Mouse (Mus musculus): ENCODE results near the gene Atg9b. TPM values are rescaled to one million over a fixed set of nuclear protein-coding genes. Genes with fewer than 3 reads are reported as not detected.

Gene Atg9b
- polyA plus RNA-seq, 1 experiment from 2014 or later, result 0.59 TPM

- peak; percentile 98 for TF ChIP-seq CTCF (IDR thresholded peaks at IDR 0.05; ENCODE audit: low read depth)
- ATAC-seq (replicated peaks; ENCODE audit: low FRiP score, low read depth) (peak; percentile 37; the same call in 1 of the 2 replicates), DNase-seq (ENCODE audit: low spot score) (peak; percentile 91)
- Histone ChIP-seq H3K27me3 (ENCODE audit: insufficient read depth, low read length) (no peaks in the 10 kb centered on the region), H3K4me2 (ENCODE audit: low read length) (no peak overlapping the region), H3K4me3 (replicated peaks; ENCODE audit: low read depth, low read length) (no peak overlapping the region), H3K4me1 (replicated peaks; ENCODE audit: insufficient read depth, low read length) (no peaks in the 10 kb centered on the region), H3K27ac (no peak overlapping the region), H3K9me3 (replicated peaks; ENCODE audit: low read length) (no peaks in the 10 kb centered on the region), H3K36me3 (ENCODE audit: insufficient read depth, low read length) (no peaks in the 10 kb centered on the region), H3K9ac (ENCODE audit: low read depth, low read length) (no peak overlapping the region)
- 1% methylated on average over 7 of the region's 7 CpGs for WGBS
Observed at GRCm38 (mm10) chr5:24360792-24361454, 31.0 kb downstream of the Atg9b start.

GRCm38 (mm10) chr5:24357461-24357860 lies 34.5 kb downstream of the Atg9b start:
- WGBS, result 11% methylated on average over 7 of the region's 7 CpGs
- H3K36me3 ChIP-seq (ENCODE audit: insufficient read depth, low read length), result no peaks in the 10 kb centered on the region
- no peaks in the 10 kb centered on the region for H3K4me1 ChIP-seq (replicated peaks; ENCODE audit: insufficient read depth, low read length)
- no peak overlapping the region for H3K4me2 ChIP-seq (ENCODE audit: low read length)
- DNase-seq (ENCODE audit: low spot score) (peak; percentile 97), ATAC-seq (replicated peaks; ENCODE audit: low FRiP score, low read depth) (peak; percentile 62; the same call in 1 of the 2 replicates)
- no peaks in the 10 kb centered on the region for H3K27me3 ChIP-seq (ENCODE audit: insufficient read depth, low read length)
- no peaks in the 10 kb centered on the region for H3K9me3 ChIP-seq (replicated peaks; ENCODE audit: low read length)
- H3K27ac ChIP-seq, result no peak overlapping the region
- TF ChIP-seq CTCF (IDR thresholded peaks at IDR 0.05; ENCODE audit: low read depth), result peak; percentile 81
- no peak overlapping the region for H3K4me3 ChIP-seq (replicated peaks; ENCODE audit: low read depth, low read length)
- H3K9ac ChIP-seq (ENCODE audit: low read depth, low read length), result no peak overlapping the region

GRCm38 (mm10) chr5:24356764-24357163 lies 35.2 kb downstream of the Atg9b start:
- H3K9ac ChIP-seq (ENCODE audit: low read depth, low read length), result no peak overlapping the region
- TF ChIP-seq CTCF (IDR thresholded peaks at IDR 0.05; ENCODE audit: low read depth), result no peak
- no peak overlapping the region for H3K4me2 ChIP-seq (ENCODE audit: low read length)
- ATAC-seq (replicated peaks; ENCODE audit: low FRiP score, low read depth) (no peak), DNase-seq (ENCODE audit: low spot score) (no peak)
- WGBS, result 48% methylated on average over 4 of the region's 4 CpGs
- no peaks in the 10 kb centered on the region for H3K36me3 ChIP-seq (ENCODE audit: insufficient read depth, low read length)
- H3K4me3 ChIP-seq (replicated peaks; ENCODE audit: low read depth, low read length), result no peak overlapping the region
- H3K27me3 ChIP-seq (ENCODE audit: insufficient read depth, low read length), result no peaks in the 10 kb centered on the region
- no peaks in the 10 kb centered on the region for H3K4me1 ChIP-seq (replicated peaks; ENCODE audit: insufficient read depth, low read length)
- no peaks in the 10 kb centered on the region for H3K9me3 ChIP-seq (replicated peaks; ENCODE audit: low read length)
- no peak overlapping the region for H3K27ac ChIP-seq

- no peak for TF ChIP-seq CTCF (IDR thresholded peaks at IDR 0.05; ENCODE audit: low read depth)
- H3K36me3 ChIP-seq (ENCODE audit: insufficient read depth, low read length), result no peaks in the 10 kb centered on the region
- H3K27me3 ChIP-seq (ENCODE audit: insufficient read depth, low read length), result no peaks in the 10 kb centered on the region
- peaks cover 9% of the 10 kb centered on the region for H3K4me1 ChIP-seq (replicated peaks; ENCODE audit: insufficient read depth, low read length)
- WGBS, result 17% methylated on average over 4 of the region's 4 CpGs
- H3K4me3 ChIP-seq (replicated peaks; ENCODE audit: low read depth, low read length), result no peak overlapping the region
- H3K9ac ChIP-seq (ENCODE audit: low read depth, low read length), result no peak overlapping the region
- H3K27ac ChIP-seq, result peak overlapping the region; percentile 6; the same call in 1 of the 2 replicates
- H3K4me2 ChIP-seq (ENCODE audit: low read length), result no peak overlapping the region
- DNase-seq (ENCODE audit: low spot score) (no peak), ATAC-seq (replicated peaks; ENCODE audit: low FRiP score, low read depth) (no peak)
- no peaks in the 10 kb centered on the region for H3K9me3 ChIP-seq (replicated peaks; ENCODE audit: low read length)
Observed at GRCm38 (mm10) chr5:24353327-24353726, 38.6 kb downstream of the Atg9b start.

- no peak for TF ChIP-seq CTCF (IDR thresholded peaks at IDR 0.05; ENCODE audit: low read depth)
- Histone ChIP-seq H3K4me2 (ENCODE audit: low read length) (peak overlapping the region; percentile 91), H3K4me3 (replicated peaks; ENCODE audit: low read depth, low read length) (peak overlapping the region; percentile 68), H3K27me3 (ENCODE audit: insufficient read depth, low read length) (no peaks in the 10 kb centered on the region), H3K9ac (ENCODE audit: low read depth, low read length) (0 out of 2 replicates have a peak overlapping the region, but pooled peaks have one; percentile 52), H3K9me3 (replicated peaks; ENCODE audit: low read length) (no peaks in the 10 kb centered on the region), H3K4me1 (replicated peaks; ENCODE audit: insufficient read depth, low read length) (peaks cover 9% of the 10 kb centered on the region), H3K36me3 (ENCODE audit: insufficient read depth, low read length) (no peaks in the 10 kb centered on the region), H3K27ac (peak overlapping the region; percentile 70)
- ATAC-seq (replicated peaks; ENCODE audit: low FRiP score, low read depth), result peak; percentile 75
- peak; percentile 91 for DNase-seq (ENCODE audit: low spot score)
- 4% methylated on average over 24 of the region's 24 CpGs for WGBS
Observed at GRCm38 (mm10) chr5:24352251-24352859, 39.6 kb downstream of the Atg9b start.

- peak overlapping the region; percentile 70 for H3K27ac ChIP-seq
- peak overlapping the region; percentile 91 for H3K4me2 ChIP-seq (ENCODE audit: low read length)
- WGBS, result under 1% methylated on average over 39 of the region's 41 CpGs
- peak overlapping the region; percentile 68 for H3K4me3 ChIP-seq (replicated peaks; ENCODE audit: low read depth, low read length)
- H3K9ac ChIP-seq (ENCODE audit: low read depth, low read length), result peak overlapping the region; percentile 52
- H3K4me1 ChIP-seq (replicated peaks; ENCODE audit: insufficient read depth, low read length), result peaks cover 9% of the 10 kb centered on the region
- TF ChIP-seq CTCF (IDR thresholded peaks at IDR 0.05; ENCODE audit: low read depth), result no peak
- H3K9me3 ChIP-seq (replicated peaks; ENCODE audit: low read length), result no peaks in the 10 kb centered on the region
- no peaks in the 10 kb centered on the region for H3K36me3 ChIP-seq (ENCODE audit: insufficient read depth, low read length)
- peak; percentile 61 for ATAC-seq (replicated peaks; ENCODE audit: low FRiP score, low read depth)
- DNase-seq (ENCODE audit: low spot score), result peak; percentile 91
- no peaks in the 10 kb centered on the region for H3K27me3 ChIP-seq (ENCODE audit: insufficient read depth, low read length)
Observed at GRCm38 (mm10) chr5:24351701-24352171, 40.2 kb downstream of the Atg9b start.
